Mouse (Mus musculus) ES-Bruce4 (cell line): Measurements from ENCODE around the gene Srxn1.

ENCODE experiments used
- CTCF ChIP-seq: IDR thresholded peaks from one replicate; pipeline ENCODE4 v1.8.1; 2011; ENCODE audit warnings: low read depth, low read length
- POLR2A ChIP-seq: IDR thresholded peaks from one replicate; pipeline ENCODE4 v1.8.1; 2011; ENCODE audit warnings: low read length; ENCODE audit not compliant: insufficient read depth

DNA sequence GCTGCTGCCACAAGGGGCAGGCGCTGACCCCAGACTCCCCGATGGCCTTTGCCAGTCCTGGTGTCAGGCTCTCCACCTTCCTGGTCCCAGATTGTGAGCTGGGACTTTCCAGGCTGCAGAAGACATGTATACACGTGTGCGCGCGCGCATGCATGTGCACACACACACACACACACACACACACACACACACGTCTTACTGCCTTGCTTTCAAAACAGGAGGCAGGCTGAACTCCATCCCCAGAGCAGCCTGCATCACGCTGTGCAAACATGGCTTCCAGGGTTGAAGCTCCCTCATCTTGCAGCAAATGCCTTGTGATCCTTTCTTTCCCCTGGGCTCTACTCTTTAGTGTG lies 35.9 kb upstream of the Srxn1 start:
- TF ChIP-seq POLR2A (no peak), CTCF (no peak)
